Mouse (Mus musculus): ENCODE measurements around the gene Pitpnm1.

DNA sequence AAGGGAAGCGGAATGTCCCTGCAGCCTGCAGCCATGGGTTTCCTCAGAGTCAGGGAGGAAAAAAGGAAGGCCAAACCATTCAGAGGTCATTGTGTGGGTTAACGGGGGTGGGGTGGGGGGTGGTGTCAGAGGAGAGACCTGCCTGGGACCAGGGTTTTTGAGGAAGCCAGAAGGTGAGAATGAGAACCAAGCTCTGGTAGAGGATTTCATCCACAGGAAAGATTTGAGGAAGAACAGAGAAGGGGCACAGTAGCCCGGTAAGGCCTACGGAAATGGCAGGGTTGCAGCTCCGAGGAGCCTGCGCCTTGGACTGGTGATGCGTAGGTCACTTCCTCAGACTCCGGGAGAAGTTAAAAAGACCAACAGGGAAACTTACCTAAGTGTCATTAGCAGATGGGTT is 29.0 kb upstream of the Pitpnm1 start:
- TF ChIP-seq CTCF (IDR thresholded peaks at IDR 0.05; ENCODE audit: insufficient read depth, low read depth, low read length) (no peak), POLR2A (IDR thresholded peaks at IDR 0.05; ENCODE audit: insufficient read depth, low read depth, low read length) (no peak)

Data from olfactory bulb, adult 2 months (tissue).